Mouse (Mus musculus) heart, adult 2 months (tissue): ENCODE results near the gene Cplx3. TPM values are rescaled to one million over a fixed set of nuclear protein-coding genes. Genes with fewer than 3 reads are reported as not detected.

ENCODE experiments used
- DNase-seq, 2 experiments: peaks; one replicate each; pipeline ENCODE4 v3.0.0; 2021
- H3K27ac ChIP-seq: fragments of 200-600 bp; 2 replicates; pipeline ENCODE4 v1.8.1; 2022
- H3K27me3 ChIP-seq: fragments of 200-500 bp; 2 replicates; pipeline ENCODE4 v1.6.1; 2012; ENCODE audit warnings: mild to moderate bottlenecking, low read length, inconsistent platforms, mixed read lengths; ENCODE audit not compliant: control insufficient read depth, insufficient read depth
- H3K36me3 ChIP-seq: fragments of 200-500 bp; 2 replicates; pipeline ENCODE4 v1.6.1; 2012; ENCODE audit warnings: low read length, inconsistent platforms; ENCODE audit not compliant: control insufficient read depth, insufficient read depth
- H3K4me1 ChIP-seq: fragments of 200-500 bp; 2 replicates; pipeline ENCODE4 v1.6.1; 2011; ENCODE audit warnings: low read length; ENCODE audit not compliant: control insufficient read depth, insufficient read depth
- H3K4me3 ChIP-seq: fragments of 200-600 bp; 2 replicates; pipeline ENCODE4 v1.8.1; 2022
- H3K79me2 ChIP-seq: fragments of 200-500 bp; replicated peaks from 2 replicates; pipeline ENCODE4 v1.6.1; 2012; ENCODE audit warnings: mild to moderate bottlenecking, inconsistent platforms, low read length, moderate library complexity, mixed read lengths; ENCODE audit not compliant: control insufficient read depth, insufficient read depth
- H3K9ac ChIP-seq: fragments of 200-500 bp; 2 replicates; pipeline ENCODE4 v1.6.1; 2012; ENCODE audit warnings: low read depth, mild to moderate bottlenecking, control low read depth, inconsistent platforms, low read length, mixed read lengths
- CTCF ChIP-seq: fragments of 200-600 bp; IDR thresholded peaks from 2 replicates; pipeline ENCODE4 v1.8.1; 2022; ENCODE audit warnings: antibody characterized with exemption, mild to moderate bottlenecking, moderate library complexity
- EP300 ChIP-seq: fragments of 200-500 bp; IDR thresholded peaks from 2 replicates; pipeline ENCODE4 v1.6.1; 2011; ENCODE audit warnings: low read depth, low read length, control low read depth; ENCODE audit not compliant: insufficient read depth
- POLR2A ChIP-seq: fragments of 200-500 bp; IDR thresholded peaks from 2 replicates; pipeline ENCODE4 v1.6.1; 2011; ENCODE audit warnings: mild to moderate bottlenecking, low read depth, low read length, control low read depth; ENCODE audit not compliant: insufficient read depth
- WGBS: fragments of 180-500 bp; shearing (Covaris S2); methylation state at CpG from one replicate; pipeline ENCODE4 v1.1.7; 2018; 5-methylcytosine and 5-hydroxymethylcytosine counted together
- intact Hi-C: fragments of 180-260 bp; cut with DNase I; formaldehyde crosslinking; loops from one replicate; pipeline ENCODE4 v1.15.1; 2025
- polyA plus RNA-seq: library from polyadenylated mRNA; depleted of rRNA; stranded (reverse); fragments of >200 nt; gene quantifications from 2 replicates; pipeline ENCODE4 v1.2.3, GENCODE M21; 2012
- total RNA-seq, 2 experiments: library from RNA; stranded (reverse); gene quantifications; 2 replicates each; pipeline ENCODE4 v1.2.3; 2021

Cplx3 gene
- total and polyA plus RNA-seq, 3 experiments: not detected

- H3K4me3 ChIP-seq: no peak overlapping the region
- H3K9ac ChIP-seq: peak overlapping the region; percentile 52; the same call in 1 of the 2 replicates
- TF ChIP-seq POLR2A (no peak), CTCF (no peak), EP300 (no peak)
- H3K4me1 ChIP-seq: peaks cover 52% of the 10 kb centered on the region
- WGBS: 49% methylated on average over 5 of the region's 5 CpGs
- DNase-seq: no peak
- H3K36me3 ChIP-seq: peaks cover 4% of the 10 kb centered on the region; the same call in 1 of the 2 replicates
- peaks cover 13% of the 10 kb centered on the region for H3K79me2 ChIP-seq
- intact Hi-C loops: no loop called here
- no peaks in the 10 kb centered on the region for H3K27me3 ChIP-seq
- H3K27ac ChIP-seq: peak overlapping the region; percentile 68
Measured at GRCm38 (mm10) chr9:57639661-57640328, 33.7 kb upstream of the Cplx3 start.

GRCm38 (mm10) chr9:57638651-57639459 lies 32.8 kb upstream of the Cplx3 start:
- Histone ChIP-seq H3K27ac (peak overlapping the region; percentile 68), H3K9ac (peak overlapping the region; percentile 24; the same call in 1 of the 2 replicates), H3K36me3 (peaks cover 4% of the 10 kb centered on the region; the same call in 1 of the 2 replicates), H3K27me3 (no peaks in the 10 kb centered on the region), H3K4me1 (peaks cover 55% of the 10 kb centered on the region), H3K4me3 (no peak overlapping the region), H3K79me2 (peaks cover 13% of the 10 kb centered on the region)
- peak in 1 of 2 experiments; percentile 72 for DNase-seq
- TF ChIP-seq POLR2A (no peak), EP300 (no peak), CTCF (no peak)
- intact Hi-C loops: no loop called here
- WGBS: 20% methylated on average over 8 of the region's 8 CpGs

GRCm38 (mm10) chr9:57637741-57638322 lies 31.8 kb upstream of the Cplx3 start:
- DNase-seq: peak; percentile 75 to 79
- no peak for TF ChIP-seq POLR2A
- no peak for TF ChIP-seq EP300
- no peak for TF ChIP-seq CTCF
- H3K4me1 ChIP-seq: peaks cover 49% of the 10 kb centered on the region
- peaks cover 9% of the 10 kb centered on the region for H3K79me2 ChIP-seq
- H3K4me3 ChIP-seq: no peak overlapping the region
- WGBS: 4% methylated on average over 6 of the region's 6 CpGs
- H3K27me3 ChIP-seq: no peaks in the 10 kb centered on the region
- H3K27ac ChIP-seq: peak overlapping the region; percentile 68
- peaks cover 4% of the 10 kb centered on the region; the same call in 1 of the 2 replicates for H3K36me3 ChIP-seq
- peak overlapping the region; percentile 7; the same call in 1 of the 2 replicates for H3K9ac ChIP-seq
- intact Hi-C loops: no loop called here

GRCm38 (mm10) chr9:57637272-57637671 lies 31.2 kb upstream of the Cplx3 start:
- TF ChIP-seq CTCF (no peak), EP300 (no peak), POLR2A (no peak)
- no peak overlapping the region; the same call in 1 of the 2 replicates for H3K9ac ChIP-seq

GRCm38 (mm10) chr9:57633481-57634024 lies 27.5 kb upstream of the Cplx3 start:
- no peak for DNase-seq
- Histone ChIP-seq H3K27ac (no peak overlapping the region), H3K4me1 (peaks cover 20% of the 10 kb centered on the region), H3K9ac (no peak overlapping the region), H3K27me3 (no peaks in the 10 kb centered on the region), H3K4me3 (no peak overlapping the region), H3K79me2 (peaks cover 9% of the 10 kb centered on the region), H3K36me3 (no peaks in the 10 kb centered on the region)
- 50% methylated on average over 4 of the region's 4 CpGs for WGBS
- TF ChIP-seq POLR2A (no peak), CTCF (peak; percentile 29)
- intact Hi-C loops: no loop called here

More at GRCm38 (mm10) chr9:57637272-57637671, 31.2 kb upstream of the Cplx3 start:
- Histone ChIP-seq H3K27ac (peak overlapping the region; percentile 68), H3K79me2 (peaks cover 10% of the 10 kb centered on the region), H3K4me1 (peaks cover 49% of the 10 kb centered on the region), H3K27me3 (no peaks in the 10 kb centered on the region), H3K36me3 (peaks cover 4% of the 10 kb centered on the region; the same call in 1 of the 2 replicates), H3K4me3 (no peak overlapping the region)
- 29% methylated on average over 3 of the region's 3 CpGs for WGBS
- intact Hi-C loops: no loop called here
- no peak for DNase-seq
